ENCODE assay signal across 24 mouse cellular contexts in the genomic region with DNA sequence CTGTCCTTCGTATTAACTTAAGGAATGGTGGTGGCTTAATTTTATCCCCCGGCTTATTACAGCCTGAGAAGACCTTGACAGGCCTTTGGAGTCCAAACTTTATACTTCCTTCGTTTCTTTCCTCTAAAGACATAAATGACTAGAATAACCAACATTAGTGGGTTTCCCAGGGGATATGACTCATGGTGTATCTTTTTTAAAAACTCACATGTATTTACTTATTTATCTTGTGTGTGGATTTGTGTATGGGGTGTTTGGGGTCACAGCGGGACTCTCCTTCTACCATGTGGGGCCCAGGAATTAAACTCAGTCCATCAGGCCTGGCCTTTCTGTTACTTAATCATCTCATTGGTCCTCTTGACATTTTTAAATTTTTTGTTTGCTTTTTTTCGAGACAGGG. TPM values are rescaled to one million over a fixed set of nuclear protein-coding genes. Genes with fewer than 3 reads are reported as not detected.
"Had no signal": no experiment of that assay in that cellular context is flagged by ENCODE, and none has a peak within 500 bp of the region (broad histone marks: within the 10 kb centered on the region; RNA-seq: fewer than 3 reads in every experiment).

No protein-coding gene starts in this region.

- H3K4me3 ChIP-seq: liver, embryonic 15.5 days; lung, embryonic 15.5 days; midbrain, embryonic 13.5 days; myocyte; neural tube, embryonic 13.5 days; neural tube, embryonic 15.5 days had no signal

- H3K36me3 ChIP-seq: liver, embryonic 15.5 days; lung, embryonic 15.5 days; midbrain, embryonic 13.5 days; neural tube, embryonic 13.5 days; neural tube, embryonic 15.5 days had no signal

- H3K27me3 ChIP-seq: liver, embryonic 15.5 days; lung, embryonic 15.5 days; midbrain, embryonic 13.5 days; neural tube, embryonic 13.5 days; neural tube, embryonic 15.5 days had no signal

- H3K9me3 ChIP-seq: liver, embryonic 15.5 days; lung, embryonic 15.5 days; midbrain, embryonic 13.5 days; neural tube, embryonic 13.5 days; neural tube, embryonic 15.5 days had no signal

- H3K27ac ChIP-seq: liver, embryonic 15.5 days; lung, embryonic 15.5 days; midbrain, embryonic 13.5 days; neural tube, embryonic 13.5 days; neural tube, embryonic 15.5 days had no signal

- ATAC-seq: liver, postnatal 0 days; midbrain, embryonic 13.5 days; midbrain, embryonic 16.5 days had no signal

- DNase-seq: liver, postnatal 0 days; lung, adult 2 months; lung, postnatal 10 days; lung, postnatal 4 days; retina, postnatal 1 day; right cerebral cortex, adult 18-20 months; right cerebral cortex, postnatal 25 days; right cerebral cortex, postnatal 4 days; spleen, adult 18-20 months; thymus, adult 18-20 months; thymus, postnatal 14 days; thymus, postnatal 36 days had no signal

- H3K4me2 ChIP-seq: liver, embryonic 15.5 days; lung, embryonic 15.5 days; midbrain, embryonic 11.5 days; midbrain, embryonic 13.5 days; neural tube, embryonic 13.5 days; neural tube, embryonic 15.5 days had no signal

- H3K9ac ChIP-seq: liver, embryonic 15.5 days; liver, postnatal 0 days; lung, embryonic 15.5 days; midbrain, embryonic 13.5 days; neural tube, embryonic 13.5 days; neural tube, embryonic 15.5 days had no signal

RNA-seq across cellular contexts. Expression of a gene that starts 31.8 kb away (rescaled TPM):
- total RNA-seq: megakaryocyte, adult 5-6 weeks; megakaryocyte-erythroid progenitor cell, adult 5-6 weeks had no signal
- polyA plus RNA-seq: liver, embryonic 15.5 days; liver, postnatal 0 days; lung, adult 2 months; myocyte; stomach, embryonic 16.5 days; thymus, postnatal 0 days had no signal
